33 mouse cellular contexts compared by ENCODE assay signal in the genomic region with DNA sequence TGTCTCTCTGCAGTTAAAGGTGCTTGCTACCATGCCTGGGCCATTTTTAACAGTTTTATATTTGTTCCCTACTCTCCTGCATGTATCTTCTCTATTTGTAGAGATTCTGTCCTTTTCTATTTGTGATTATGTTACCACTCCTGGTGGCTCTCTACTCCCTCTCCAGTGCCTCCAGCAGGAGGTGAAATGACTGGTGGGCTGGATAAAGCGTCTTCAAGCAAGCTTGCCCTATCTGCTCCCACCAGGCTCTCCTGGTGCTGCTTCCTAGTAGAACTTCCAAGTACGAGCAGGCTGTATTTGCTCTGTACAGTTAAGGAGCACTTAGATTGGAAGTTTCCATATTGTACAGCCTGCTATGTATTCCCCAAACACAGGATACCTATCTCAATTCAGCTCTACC. TPM values are rescaled to one million over a fixed set of nuclear protein-coding genes. Genes with fewer than 3 reads are reported as not detected.
DNase-seq lines count a peak whose midpoint lies in the region; ATAC-seq and TF ChIP-seq lines count a peak whose summit lies in the region.
"Had no signal": no experiment of that assay in that cellular context is flagged by ENCODE, and none has a peak within 500 bp of the region (broad histone marks: within the 10 kb centered on the region; RNA-seq: fewer than 3 reads in every experiment).

No protein-coding gene starts in this region.

- ATAC-seq in erythroid progenitor cell, adult 5-6 weeks (replicated peaks; ENCODE audit: low FRiP score, poor library complexity, severe bottlenecking), result peak; percentile 62
- ATAC-seq in liver, embryonic 11.5 days (replicated peaks; ENCODE audit: low FRiP score), result peak; percentile 74
- ATAC-seq in liver, embryonic 14.5 days (ENCODE audit: insufficient read depth), result peak; percentile 61
- ATAC-seq in liver, postnatal 0 days, result peak; percentile 80
- ATAC-seq: forebrain, embryonic 15.5 days; hindbrain, embryonic 16.5 days; Patski had no signal

- H3K4me1 ChIP-seq in liver, embryonic 11.5 days (replicated peaks; ENCODE audit: control insufficient read depth, insufficient read depth, low read length), result no peaks in the 10 kb centered on the region; the same call in 1 of the 2 replicates
- peaks cover 2 to 34% of the 10 kb centered on the region in 2 experiments for H3K4me1 ChIP-seq in liver, embryonic 14.5 days (replicated peaks; ENCODE audit: control insufficient read depth in 2 of 2, insufficient read depth in 2 of 2, low read length in 1 of 2)
- no peaks in the 10 kb centered on the region for H3K4me1 ChIP-seq in liver, postnatal 0 days (ENCODE audit: insufficient read depth)
- H3K4me1 ChIP-seq: embryonic facial prominence, embryonic 12.5 days; embryonic facial prominence, embryonic 15.5 days; forebrain, embryonic 12.5 days; forebrain, embryonic 15.5 days; heart, embryonic 15.5 days; hindbrain, embryonic 10.5 days; hindbrain, embryonic 13.5 days had no signal

- no peak overlapping the region for H3K4me2 ChIP-seq in liver, embryonic 11.5 days
- no peak overlapping the region for H3K4me2 ChIP-seq in liver, embryonic 14.5 days (ENCODE audit: low read depth)
- H3K4me2 ChIP-seq in liver, postnatal 0 days (ENCODE audit: low read depth, low read length), result no peak overlapping the region
- H3K4me2 ChIP-seq: embryonic facial prominence, embryonic 12.5 days; embryonic facial prominence, embryonic 15.5 days; forebrain, embryonic 12.5 days; forebrain, embryonic 15.5 days; heart, embryonic 12.5 days; heart, embryonic 15.5 days; hindbrain, embryonic 13.5 days had no signal

- TF ChIP-seq EP300 in liver, embryonic 14.5 days (IDR thresholded peaks at IDR 0.05; ENCODE audit: low read depth), result peak; percentile 39; the same call in 1 of the 2 replicates
- peak; percentile 39; the same call in 1 of the 2 replicates for TF ChIP-seq EP300 in liver, postnatal 0 days (IDR thresholded peaks at IDR 0.05; ENCODE audit: low read depth)

- H3K9me3 ChIP-seq in liver, embryonic 11.5 days (ENCODE audit: control insufficient read depth, low read length), result no peaks in the 10 kb centered on the region
- H3K9me3 ChIP-seq in liver, embryonic 14.5 days (ENCODE audit: control insufficient read depth, low read length), result no peaks in the 10 kb centered on the region
- H3K9me3 ChIP-seq in liver, postnatal 0 days (ENCODE audit: low read length), result no peaks in the 10 kb centered on the region
- H3K9me3 ChIP-seq: embryonic facial prominence, embryonic 12.5 days; embryonic facial prominence, embryonic 15.5 days; forebrain, embryonic 12.5 days; forebrain, embryonic 15.5 days; G1E; heart, embryonic 12.5 days; heart, embryonic 15.5 days; hindbrain, embryonic 10.5 days; hindbrain, embryonic 13.5 days had no signal

- H3K36me3 ChIP-seq in liver, embryonic 11.5 days (ENCODE audit: control insufficient read depth, insufficient read depth, low read length), result no peaks in the 10 kb centered on the region
- H3K36me3 ChIP-seq in liver, embryonic 14.5 days (replicated peaks; ENCODE audit: control insufficient read depth, insufficient read depth, low read depth), result no peaks in the 10 kb centered on the region
- H3K36me3 ChIP-seq in liver, postnatal 0 days (replicated peaks; ENCODE audit: insufficient read depth, low read length), result no peaks in the 10 kb centered on the region
- H3K36me3 ChIP-seq: embryonic facial prominence, embryonic 12.5 days; embryonic facial prominence, embryonic 15.5 days; forebrain, embryonic 12.5 days; forebrain, embryonic 15.5 days; G1E; heart, embryonic 12.5 days; heart, embryonic 15.5 days; hindbrain, embryonic 10.5 days; hindbrain, embryonic 13.5 days had no signal

- TF ChIP-seq CTCF in liver, embryonic 14.5 days (IDR thresholded peaks at IDR 0.05; ENCODE audit: low read depth), result no peak
- TF ChIP-seq CTCF in liver, postnatal 0 days (IDR thresholded peaks at IDR 0.05; ENCODE audit: low read depth), result no peak

- intact Hi-C loops in left cerebral cortex, postnatal 14 days (cut with DNase I), result no loop called here

- H3K4me3 ChIP-seq in liver, embryonic 11.5 days (ENCODE audit: low read depth, low read length), result no peak overlapping the region
- H3K4me3 ChIP-seq in liver, embryonic 14.5 days (ENCODE audit: insufficient read depth in 1 of 2, low read depth in 2 of 2, low read length in 2 of 2), result no peak overlapping the region
- H3K4me3 ChIP-seq in liver, postnatal 0 days (ENCODE audit: low read depth, low read length), result no peak overlapping the region
- H3K4me3 ChIP-seq: embryonic facial prominence, embryonic 12.5 days; embryonic facial prominence, embryonic 15.5 days; forebrain, embryonic 12.5 days; forebrain, embryonic 15.5 days; heart, embryonic 12.5 days; heart, embryonic 15.5 days; hindbrain, embryonic 10.5 days; hindbrain, embryonic 13.5 days had no signal

- no peak for DNase-seq in liver, embryonic 11.5 days (ENCODE audit: low spot score)
- DNase-seq in liver, embryonic 14.5 days (ENCODE audit: low read depth in 3 of 3, low spot score in 3 of 3), result peak in 1 of 3 experiments; percentile 52
- DNase-seq in liver, postnatal 0 days, result no peak
- no peak for DNase-seq in left cerebral cortex, postnatal 14 days (ENCODE audit: low spot score in 2 of 2)
- DNase-seq in heart, adult 9 months (ENCODE audit: low spot score in 2 of 2), result no peak
- DNase-seq in right cerebral cortex, adult 2 months (ENCODE audit: low spot score in 2 of 2), result no peak
- DNase-seq: adrenal gland, postnatal 14 days; B cell, adult 2 months; cerebellum, adult 11 months; cerebellum, adult 2 months; cerebellum, adult 9-11 months; cerebellum, postnatal 25 days; gastrocnemius, postnatal 14 days; heart, adult 11 months; heart, postnatal 10 days; heart, postnatal 36 days had no signal

- H3K27ac ChIP-seq in liver, embryonic 11.5 days (ENCODE audit: low read depth, low read length), result no peak overlapping the region
- H3K27ac ChIP-seq in liver, embryonic 14.5 days, result no peak overlapping the region
- H3K27ac ChIP-seq in liver, postnatal 0 days (ENCODE audit: low read depth), result no peak overlapping the region
- H3K27ac ChIP-seq: embryonic facial prominence, embryonic 12.5 days; embryonic facial prominence, embryonic 15.5 days; forebrain, embryonic 12.5 days; forebrain, embryonic 15.5 days; heart, embryonic 15.5 days; hindbrain, embryonic 10.5 days; hindbrain, embryonic 13.5 days had no signal

- no peak overlapping the region for H3K9ac ChIP-seq in liver, embryonic 11.5 days (ENCODE audit: low read depth, low read length)
- no peak overlapping the region for H3K9ac ChIP-seq in liver, embryonic 14.5 days (replicated peaks)
- H3K9ac ChIP-seq in liver, postnatal 0 days (replicated peaks), result no peak overlapping the region
- H3K9ac ChIP-seq: embryonic facial prominence, embryonic 12.5 days; embryonic facial prominence, embryonic 15.5 days; forebrain, embryonic 12.5 days; forebrain, embryonic 15.5 days; heart, embryonic 12.5 days; heart, embryonic 15.5 days; hindbrain, embryonic 13.5 days had no signal

- 50% methylated on average over 2 of the region's 2 CpGs for WGBS in liver, embryonic 11.5 days
- 25% methylated on average over 2 of the region's 2 CpGs for whole genome bisulfite sequencing in liver, embryonic 14.5 days (ENCODE audit: insufficient replicate concordance)
- WGBS in liver, postnatal 0 days (ENCODE audit: insufficient replicate concordance), result 46% methylated on average over 2 of the region's 2 CpGs

- H3K27me3 ChIP-seq in liver, embryonic 11.5 days (replicated peaks; ENCODE audit: control insufficient read depth, insufficient read depth, low read length), result peaks cover 10% of the 10 kb centered on the region; the same call in 1 of the 2 replicates
- H3K27me3 ChIP-seq in liver, embryonic 14.5 days (ENCODE audit: control insufficient read depth, insufficient read depth, low read length), result no peaks in the 10 kb centered on the region
- H3K27me3 ChIP-seq in liver, postnatal 0 days (ENCODE audit: insufficient read depth, low read length), result 0 out of 2 replicates have a peak, but pooled peaks cover 2% of the 10 kb centered on the region
- H3K27me3 ChIP-seq: CH12.LX; forebrain, embryonic 15.5 days; heart, embryonic 15.5 days; Patski had no signal

RNA-seq across cellular contexts. Expression of a gene that starts 7.2 kb away (rescaled TPM):
- not detected in 2 replicates for total RNA-seq in erythroid progenitor cell, adult 5-6 weeks (2015; ENCODE audit: low replicate concordance)
- not detected in 2 replicates for total RNA-seq in erythroid progenitor cell, adult 5-6 weeks (2017; ENCODE audit: low replicate concordance)
- 1.1 and 1.7 TPM in 2 replicates for polyA plus RNA-seq in liver, embryonic 11.5 days (2014; fragmentation: Nextera tagmentation; extraction: Ambion mirVana)
- 0.09 and 0.16 TPM in 2 replicates for polyA plus RNA-seq in liver, embryonic 14.5 days (2012; rRNA removed)
- 0.46 and 0.90 TPM in 2 replicates for polyA plus RNA-seq in liver, embryonic 14.5 days (2014; fragmentation: Nextera tagmentation; extraction: Ambion mirVana)
- 5.3 and 6.2 TPM in 2 replicates for polyA plus RNA-seq in liver, postnatal 0 days (2015; fragmentation: Nextera tagmentation; extraction: Ambion mirVana)
- total RNA-seq in left cerebral cortex, postnatal 14 days (2021), result not detected
- total RNA-seq: adrenal gland, postnatal 14 days; CH12.LX; common myeloid progenitor, adult 5-6 weeks; gastrocnemius, adult 18-20 months; gastrocnemius, postnatal 14 days; gastrocnemius, postnatal 4 days; heart, adult 8-10 months; heart, postnatal 10 days; heart, postnatal 36 days had no signal
- polyA plus RNA-seq: embryonic facial prominence, embryonic 15.5 days; heart, embryonic 12.5 days; heart, embryonic 15.5 days; Patski had no signal

RNA-seq across cellular contexts. Expression of a gene that starts 19.5 kb away (rescaled TPM):
- 18.4 and 19.8 TPM in 2 replicates for total RNA-seq in erythroid progenitor cell, adult 5-6 weeks (2015; ENCODE audit: low replicate concordance)
- 17.2 and 20.3 TPM in 2 replicates for total RNA-seq in erythroid progenitor cell, adult 5-6 weeks (2017; ENCODE audit: low replicate concordance)
- polyA plus RNA-seq in liver, embryonic 11.5 days (2014; fragmentation: Nextera tagmentation; extraction: Ambion mirVana), result 24.0 and 29.4 TPM in 2 replicates
- 9.7 and 11.7 TPM in 2 replicates for polyA plus RNA-seq in liver, embryonic 14.5 days (2012; rRNA removed)
- 15.0 and 15.5 TPM in 2 replicates for polyA plus RNA-seq in liver, embryonic 14.5 days (2014; fragmentation: Nextera tagmentation; extraction: Ambion mirVana)
- polyA plus RNA-seq in liver, postnatal 0 days (2015; fragmentation: Nextera tagmentation; extraction: Ambion mirVana), result 6.8 and 7.9 TPM in 2 replicates
- total RNA-seq in left cerebral cortex, postnatal 14 days (2021), result 10 to 100 TPM; 10.8 to 11.1 TPM

RNA-seq across cellular contexts. Expression of a gene that starts 43.3 kb away (rescaled TPM):
- total RNA-seq in erythroid progenitor cell, adult 5-6 weeks (2015; ENCODE audit: low replicate concordance), result not detected in 2 replicates
- not detected in 2 replicates for total RNA-seq in erythroid progenitor cell, adult 5-6 weeks (2017; ENCODE audit: low replicate concordance)
- not detected in 2 replicates for polyA plus RNA-seq in liver, embryonic 11.5 days (2014; fragmentation: Nextera tagmentation; extraction: Ambion mirVana)
- 0.01 TPM in 1 of 2 replicates, not detected in the other for polyA plus RNA-seq in liver, embryonic 14.5 days (2012; rRNA removed)
- polyA plus RNA-seq in liver, embryonic 14.5 days (2014; fragmentation: Nextera tagmentation; extraction: Ambion mirVana), result not detected in 2 replicates
- 0.20 and 0.23 TPM in 2 replicates for polyA plus RNA-seq in liver, postnatal 0 days (2015; fragmentation: Nextera tagmentation; extraction: Ambion mirVana)
- total RNA-seq in left cerebral cortex, postnatal 14 days (2021), result 1 to 10 TPM; 1.6 to 1.8 TPM
- total RNA-seq: common myeloid progenitor, adult 5-6 weeks had no signal
- polyA plus RNA-seq: G1E had no signal
